Mouse (Mus musculus) common myeloid progenitor, adult 5-6 weeks (primary cell): ENCODE results near the gene Sp6. TPM values are rescaled to one million over a fixed set of nuclear protein-coding genes. Genes with fewer than 3 reads are reported as not detected.

Experiments used
- ATAC-seq: replicated peaks from 2 replicates; pipeline ENCODE4 v1.8.0; 2016; ENCODE audit warnings: low read depth, mild to moderate bottlenecking, moderate TSS enrichment, inconsistent platforms; ENCODE audit not compliant: poor library complexity, severe bottlenecking
- total RNA-seq: library from RNA; stranded (forward); fragments of 200-1000, 187-1606 nt; gene quantifications from 2 replicates; pipeline ENCODE4 v1.2.3, GENCODE M21; 2017

Gene Sp6
- total RNA-seq, 1 experiment from 2014 or later = 0.59 TPM

- ATAC-seq = no peak
Observed at GRCm38 (mm10) chr11:97018583-97019344, 5.6 kb downstream of the Sp6 start.

GRCm38 (mm10) chr11:97019345-97019708, 6.1 kb downstream of the Sp6 start:
- ATAC-seq = no peak

GRCm38 (mm10) chr11:97021121-97021765, 8.0 kb downstream of the Sp6 start:
- ATAC-seq = no peak

- peak; percentile 45 for ATAC-seq
Observed at GRCm38 (mm10) chr11:97021873-97022484, 8.8 kb downstream of the Sp6 start.

- no peak for ATAC-seq
Observed at GRCm38 (mm10) chr11:97024977-97025376, 11.8 kb downstream of the Sp6 start.

GRCm38 (mm10) chr11:97025721-97026344, 12.6 kb downstream of the Sp6 start:
- ATAC-seq = peak; percentile 78

GRCm38 (mm10) chr11:97029686-97030417, 16.7 kb downstream of the Sp6 start, which contains the start of gene Scrn2:
TSS of gene Scrn2 (plus strand) at chr11:97029938.
- ATAC-seq = peak; percentile 83

GRCm38 (mm10) chr11:97030426-97030825, 17.2 kb downstream of the Sp6 start:
- ATAC-seq = no peak

GRCm38 (mm10) chr11:97031977-97032376, 18.8 kb downstream of the Sp6 start:
- ATAC-seq = no peak

GRCm38 (mm10) chr11:97032499-97032898, 19.3 kb downstream of the Sp6 start:
- no peak for ATAC-seq

- ATAC-seq = no peak
Observed at GRCm38 (mm10) chr11:97033781-97034180, 20.6 kb downstream of the Sp6 start.

- no peak for ATAC-seq
Observed at GRCm38 (mm10) chr11:97036141-97036540, 22.9 kb downstream of the Sp6 start.

GRCm38 (mm10) chr11:97038881-97039280, 25.7 kb downstream of the Sp6 start:
- no peak for ATAC-seq

- no peak for ATAC-seq
Observed at GRCm38 (mm10) chr11:97040301-97041021, 27.3 kb downstream of the Sp6 start.

- ATAC-seq = peak; percentile 90
Observed at GRCm38 (mm10) chr11:97041022-97041899, 28.1 kb downstream of the Sp6 start, which contains the start of the genes Lrrc46 and Mrpl10. TSS of gene Lrrc46 (minus strand) at chr11:97041407. TSS of gene Mrpl10 (plus strand) at chr11:97041560.

- no peak for ATAC-seq
Observed at GRCm38 (mm10) chr11:97044902-97045301, 31.7 kb downstream of the Sp6 start.

- no peak for ATAC-seq
Observed at GRCm38 (mm10) chr11:97045861-97046260, 32.7 kb downstream of the Sp6 start.

- ATAC-seq = no peak
Observed at GRCm38 (mm10) chr11:97048090-97048650, 35.0 kb downstream of the Sp6 start.
